Mouse (Mus musculus): Measurements from ENCODE around the gene Fbln2.
"Not testable (repeated sequence)": the region's sequence is repeated elsewhere in the genome, so short reads cannot be mapped to it uniquely, and the experiment has no call there.

Gene Fbln2

GRCm38 (mm10) chr6:91212155-91212554, at the start of gene Fbln2:
TSS of gene Fbln2 (plus strand) at chr6:91212455.
- DNase-seq = not testable (repeated sequence)

- no peak for DNase-seq
Measured at GRCm38 (mm10) chr6:91163195-91163911, 48.9 kb upstream of the Fbln2 start.

- DNase-seq = no peak
Measured at GRCm38 (mm10) chr6:91164584-91164983, 47.7 kb upstream of the Fbln2 start.

- DNase-seq = peak; percentile 42
Measured at GRCm38 (mm10) chr6:91165210-91165609, 47.0 kb upstream of the Fbln2 start.

- DNase-seq = no peak
Measured at GRCm38 (mm10) chr6:91167828-91168227, 44.4 kb upstream of the Fbln2 start.

GRCm38 (mm10) chr6:91169129-91169528, 43.1 kb upstream of the Fbln2 start:
- no peak for DNase-seq

- DNase-seq = no peak
Measured at GRCm38 (mm10) chr6:91171396-91171895, 40.8 kb upstream of the Fbln2 start.

- no peak for DNase-seq
Measured at GRCm38 (mm10) chr6:91172381-91172780, 39.9 kb upstream of the Fbln2 start.

- peak; percentile 20 for DNase-seq
Measured at GRCm38 (mm10) chr6:91173221-91173880, 38.9 kb upstream of the Fbln2 start.

- DNase-seq = no peak
Measured at GRCm38 (mm10) chr6:91174211-91174610, 38.0 kb upstream of the Fbln2 start.

GRCm38 (mm10) chr6:91180767-91181171, 31.5 kb upstream of the Fbln2 start:
- no peak for DNase-seq

GRCm38 (mm10) chr6:91181320-91181719, 30.9 kb upstream of the Fbln2 start:
- peak; percentile 75 for DNase-seq

- no peak for DNase-seq
Measured at GRCm38 (mm10) chr6:91182075-91182490, 30.2 kb upstream of the Fbln2 start.

- DNase-seq = no peak
Measured at GRCm38 (mm10) chr6:91183041-91183440, 29.2 kb upstream of the Fbln2 start.

GRCm38 (mm10) chr6:91183980-91184379, 28.3 kb upstream of the Fbln2 start:
- no peak for DNase-seq

- no peak for DNase-seq
Measured at GRCm38 (mm10) chr6:91184776-91185175, 27.5 kb upstream of the Fbln2 start.

GRCm38 (mm10) chr6:91185502-91185901, 26.8 kb upstream of the Fbln2 start:
- no peak for DNase-seq

GRCm38 (mm10) chr6:91186161-91186931, 25.9 kb upstream of the Fbln2 start:
- no peak for DNase-seq

- no peak for DNase-seq
Measured at GRCm38 (mm10) chr6:91186934-91187333, 25.3 kb upstream of the Fbln2 start.

GRCm38 (mm10) chr6:91187871-91188270, 24.4 kb upstream of the Fbln2 start:
- no peak for DNase-seq

GRCm38 (mm10) chr6:91189971-91190370, 22.3 kb upstream of the Fbln2 start:
- no peak for DNase-seq

GRCm38 (mm10) chr6:91191465-91191864, 20.8 kb upstream of the Fbln2 start:
- DNase-seq = no peak

GRCm38 (mm10) chr6:91192421-91192820, 19.8 kb upstream of the Fbln2 start:
- no peak for DNase-seq

Measured in kidney, adult 11 months (tissue).